Mouse (Mus musculus) bone marrow, adult 2 months (tissue): ENCODE measurements around the gene Kcnk5.

ENCODE experiments used
- CTCF ChIP-seq: fragments of 200-500 bp; IDR thresholded peaks from 2 replicates; pipeline ENCODE4 v1.5.1; 2011; ENCODE audit warnings: low read length, control low read depth; ENCODE audit not compliant: control insufficient read depth, insufficient read depth
- POLR2A ChIP-seq: fragments of 200-500 bp; IDR thresholded peaks from 2 replicates; pipeline ENCODE4 v1.6.1; 2011; ENCODE audit warnings: low read depth, mild to moderate bottlenecking, control low read depth, low read length, borderline replicate concordance; ENCODE audit not compliant: control insufficient read depth

GRCm38 (mm10) chr14:20148514-20148913 is 33.1 kb downstream of the Kcnk5 start:
- TF ChIP-seq CTCF (no peak), POLR2A (no peak)
